ENCODE assay signal across 24 mouse cellular contexts in genomic region chr2:180816440-180817065, GRCm38 (mm10). TPM values are rescaled to one million over a fixed set of nuclear protein-coding genes. Genes with fewer than 3 reads are reported as not detected.
DNase-seq lines count a peak whose midpoint lies in the region; ATAC-seq lines count a peak whose summit lies in the region.
"Had no signal": no experiment of that assay in that cellular context is flagged by ENCODE, and none has a peak within 500 bp of the region (broad histone marks: within the 10 kb centered on the region; RNA-seq: fewer than 3 reads in every experiment).

No protein-coding gene starts in this region.

- WGBS in midbrain, embryonic 16.5 days: 66% methylated on average over 6 of the region's 6 CpGs
- 78% methylated on average over 6 of the region's 6 CpGs for WGBS in limb, embryonic 10.5 days

- intact Hi-C loops in left cerebral cortex, postnatal 4 days (cut with DNase I): no loop called here
- intact Hi-C loops in left cerebral cortex, postnatal 25 days (cut with DNase I): no loop called here

- H3K27ac ChIP-seq in midbrain, embryonic 16.5 days (ENCODE audit: low read length): peak overlapping the region; percentile 55
- no peak overlapping the region for H3K27ac ChIP-seq in limb, embryonic 10.5 days
- H3K27ac ChIP-seq: embryonic facial prominence, embryonic 12.5 days; gastrocnemius, adult 2 months; heart, embryonic 13.5 days; limb, embryonic 15.5 days; stomach, postnatal 0 days had no signal

- no peak for ATAC-seq in cerebellum, adult (ENCODE audit: insufficient number of reproducible peaks, low FRiP score, low TSS enrichment)
- ATAC-seq in midbrain, embryonic 16.5 days: no peak
- ATAC-seq: forebrain, postnatal 0 days; intestine, postnatal 0 days; liver, postnatal 0 days had no signal

- no peak overlapping the region for H3K9ac ChIP-seq in midbrain, embryonic 16.5 days (ENCODE audit: low read depth, low read length)
- H3K9ac ChIP-seq: embryonic facial prominence, embryonic 12.5 days; forebrain, postnatal 0 days; heart, embryonic 13.5 days; limb, embryonic 15.5 days; liver, postnatal 0 days had no signal

- no peaks in the 10 kb centered on the region for H3K36me3 ChIP-seq in midbrain, embryonic 16.5 days (ENCODE audit: control insufficient read depth, insufficient read depth, low read length)
- H3K36me3 ChIP-seq in limb, embryonic 10.5 days: no peaks in the 10 kb centered on the region
- H3K36me3 ChIP-seq: embryonic facial prominence, embryonic 12.5 days; heart, embryonic 13.5 days; limb, embryonic 15.5 days had no signal

- no peak overlapping the region for H3K4me2 ChIP-seq in midbrain, embryonic 16.5 days (ENCODE audit: low read length)
- H3K4me2 ChIP-seq: embryonic facial prominence, embryonic 12.5 days; heart, embryonic 13.5 days; limb, embryonic 15.5 days had no signal

- H3K9me3 ChIP-seq in midbrain, embryonic 16.5 days (replicated peaks; ENCODE audit: control insufficient read depth, low read length, poor library complexity, severe bottlenecking): no peaks in the 10 kb centered on the region
- no peaks in the 10 kb centered on the region for H3K9me3 ChIP-seq in limb, embryonic 10.5 days (replicated peaks)
- H3K9me3 ChIP-seq: embryonic facial prominence, embryonic 12.5 days; heart, embryonic 13.5 days; limb, embryonic 15.5 days had no signal

- no peaks in the 10 kb centered on the region for H3K27me3 ChIP-seq in midbrain, embryonic 16.5 days (ENCODE audit: control insufficient read depth, insufficient read depth, low read depth, low read length)
- H3K27me3 ChIP-seq in limb, embryonic 10.5 days (ENCODE audit: low read depth, poor library complexity, severe bottlenecking): no peaks in the 10 kb centered on the region
- H3K27me3 ChIP-seq: embryonic facial prominence, embryonic 12.5 days; limb, embryonic 15.5 days had no signal

- H3K4me1 ChIP-seq in midbrain, embryonic 16.5 days (ENCODE audit: control insufficient read depth, insufficient read depth, low read length): peaks cover 2% of the 10 kb centered on the region; the same call in 1 of the 2 replicates
- H3K4me1 ChIP-seq in limb, embryonic 10.5 days: no peaks in the 10 kb centered on the region; the same call in 1 of the 2 replicates
- H3K4me1 ChIP-seq: embryonic facial prominence, embryonic 12.5 days; heart, embryonic 13.5 days; limb, embryonic 15.5 days had no signal

- H3K4me3 ChIP-seq in midbrain, embryonic 16.5 days (ENCODE audit: low read depth, low read length): no peak overlapping the region
- H3K4me3 ChIP-seq in limb, embryonic 10.5 days: no peak overlapping the region
- H3K4me3 ChIP-seq: embryonic facial prominence, embryonic 12.5 days; gastrocnemius, adult 2 months; heart, embryonic 13.5 days; limb, embryonic 15.5 days had no signal

- peak; percentile 71 for DNase-seq in cerebellum, adult 11-12 months
- peak; percentile 64 for DNase-seq in left cerebral cortex, postnatal 4 days
- DNase-seq in left cerebral cortex, postnatal 25 days (ENCODE audit: low spot score in 2 of 2): no peak
- peak; percentile 78 to 81 for DNase-seq in cerebellum, postnatal 10 days
- DNase-seq in heart, adult 18-20 months: no peak
- DNase-seq in limb, embryonic 10.5 days (ENCODE audit: low spot score): no peak
- DNase-seq: forebrain, postnatal 0 days; gastrocnemius, adult 2 months; heart, postnatal 4 days; liver, postnatal 0 days; lung, postnatal 14 days; right cerebral cortex, postnatal 25 days; thymus, postnatal 25 days had no signal

RNA-seq across cellular contexts. Expression of gene Bhlhe23, which starts 39.9 kb away (rescaled TPM):
- not detected for total RNA-seq in left cerebral cortex, postnatal 4 days (2021)
- total RNA-seq in left cerebral cortex, postnatal 25 days (2021): under 1 TPM in 1 of 2 experiments, not detected in 1; 0.16 TPM
- polyA plus RNA-seq in midbrain, embryonic 16.5 days (2015; fragmentation: Nextera tagmentation; extraction: Ambion mirVana): 10.1 and 10.4 TPM in 2 replicates
- not detected for total RNA-seq in heart, adult 18-20 months (2021)
- polyA plus RNA-seq in limb, embryonic 10.5 days (2016; fragmentation: Nextera tagmentation; extraction: Ambion mirVana): not detected in 2 replicates
- total RNA-seq: common myeloid progenitor, adult 5-6 weeks; gastrocnemius, adult 2 months; granulocyte monocyte progenitor cell, adult 5-6 weeks; heart, postnatal 4 days; MEL had no signal
- polyA plus RNA-seq: heart, embryonic 13.5 days; intestine, postnatal 0 days; kidney, embryonic 16.5 days; limb, embryonic 15.5 days; liver, postnatal 0 days; stomach, postnatal 0 days had no signal

Comparison
In these comparisons a context has a peak if more than half of its experiments do, and no peak if none do; other contexts are left out.
1. DNase-seq: peak in cerebellum, adult 11-12 months (single experiment), left cerebral cortex, postnatal 4 days (single experiment) and cerebellum, postnatal 10 days (2 of 2); none in left cerebral cortex, postnatal 25 days (0 of 2), heart, adult 18-20 months (0 of 2) and limb, embryonic 10.5 days (single experiment).